Mouse (Mus musculus) liver, embryonic 14.5 days (tissue): ENCODE data around the gene Ythdc1.
A peak's percentile ranks its signal among the peaks of the same experiment; 100 is the strongest.

Experiments
- CTCF ChIP-seq: IDR thresholded peaks from 2 replicates; pipeline ENCODE4 v1.5.1; 2016; ENCODE audit warnings: antibody characterized with exemption, low read depth, control low read depth
- EP300 ChIP-seq: IDR thresholded peaks from 2 replicates; pipeline ENCODE4 v1.6.1; 2016; ENCODE audit warnings: antibody characterized with exemption, low read depth

GRCm38 (mm10) chr5:86803962-86804940 is at the start of gene Ythdc1:
- TF ChIP-seq EP300 (no peak), CTCF (0 out of 2 replicates have a peak, but pooled peaks have one; percentile 18)
